Mouse (Mus musculus) lung, adult 2 months (tissue): ENCODE data around the gene Ppp6r3.

Source experiments
- CTCF ChIP-seq: fragments of 200-500 bp; IDR thresholded peaks from 2 replicates; pipeline ENCODE4 v1.5.1; 2011; ENCODE audit warnings: mild to moderate bottlenecking, low read length, control low read depth; ENCODE audit not compliant: insufficient read depth
- POLR2A ChIP-seq: fragments of 200-500 bp; IDR thresholded peaks from 2 replicates; pipeline ENCODE4 v1.6.1; 2011; ENCODE audit warnings: low read depth, mild to moderate bottlenecking, control low read depth, low read length, borderline replicate concordance; ENCODE audit errors: extremely low read depth

GRCm38 (mm10) chr19:3457700-3458099, 117.8 kb downstream of the Ppp6r3 start:
- TF ChIP-seq CTCF: no peak
- no peak for TF ChIP-seq POLR2A
